Mouse (Mus musculus) limb, embryonic 15.5 days (tissue): ENCODE results near the gene Igfbp4. TPM values are rescaled to one million over a fixed set of nuclear protein-coding genes. Genes with fewer than 3 reads are reported as not detected.

Experiments used
- ATAC-seq: fragments of 200-750 bp; cut with Nextera tagmentation; 2 replicates; pipeline ENCODE4 v1.8.0; 2017; ENCODE audit warnings: low read depth, moderate TSS enrichment; ENCODE audit not compliant: insufficient number of reproducible peaks, low FRiP score, low TSS enrichment
- H3K27ac ChIP-seq: fragments of 300-500 bp; sonication (generic); 2 replicates; pipeline ENCODE4 v1.5.1; 2015; ENCODE audit warnings: moderate library complexity, mild to moderate bottlenecking, inconsistent platforms
- H3K27me3 ChIP-seq: fragments of 300-500 bp; sonication (generic); 2 replicates; pipeline ENCODE4 v1.6.1; 2015; ENCODE audit warnings: inconsistent platforms
- H3K36me3 ChIP-seq: fragments of 300-500 bp; sonication (generic); 2 replicates; pipeline ENCODE4 v1.6.1; 2015; ENCODE audit warnings: inconsistent platforms
- H3K4me1 ChIP-seq: fragments of 300-500 bp; sonication (generic); 2 replicates; pipeline ENCODE4 v1.6.1; 2015; ENCODE audit warnings: inconsistent platforms
- H3K4me2 ChIP-seq: fragments of 300-500 bp; sonication (generic); 2 replicates; pipeline ENCODE4 v1.6.1; 2015; ENCODE audit warnings: mild to moderate bottlenecking, inconsistent platforms
- H3K4me3 ChIP-seq: fragments of 300-500 bp; sonication (generic); 2 replicates; pipeline ENCODE4 v1.5.1; 2015; ENCODE audit warnings: mild to moderate bottlenecking, inconsistent platforms
- H3K9ac ChIP-seq: fragments of 300-500 bp; sonication (generic); 2 replicates; pipeline ENCODE4 v1.6.1; 2015; ENCODE audit warnings: inconsistent platforms
- H3K9me3 ChIP-seq: fragments of 300-500 bp; sonication (generic); 2 replicates; pipeline ENCODE4 v1.6.1; 2016; ENCODE audit warnings: inconsistent platforms
- WGBS: fragments of 180-500 bp; shearing (Covaris S2); methylation state at CpG from one replicate; pipeline ENCODE4 v1.1.7; 2015; 5-methylcytosine and 5-hydroxymethylcytosine counted together
- polyA plus RNA-seq: library from polyadenylated mRNA; unstranded; fragments of >200 nt; fragmentation: Nextera tagmentation; extraction: Ambion mirVana; gene quantifications from 2 replicates; pipeline ENCODE4 v1.2.1, GENCODE M21; 2015

Igfbp4 gene
- polyA plus RNA-seq: 1,243 and 1,296 TPM in 2 replicates

DNA sequence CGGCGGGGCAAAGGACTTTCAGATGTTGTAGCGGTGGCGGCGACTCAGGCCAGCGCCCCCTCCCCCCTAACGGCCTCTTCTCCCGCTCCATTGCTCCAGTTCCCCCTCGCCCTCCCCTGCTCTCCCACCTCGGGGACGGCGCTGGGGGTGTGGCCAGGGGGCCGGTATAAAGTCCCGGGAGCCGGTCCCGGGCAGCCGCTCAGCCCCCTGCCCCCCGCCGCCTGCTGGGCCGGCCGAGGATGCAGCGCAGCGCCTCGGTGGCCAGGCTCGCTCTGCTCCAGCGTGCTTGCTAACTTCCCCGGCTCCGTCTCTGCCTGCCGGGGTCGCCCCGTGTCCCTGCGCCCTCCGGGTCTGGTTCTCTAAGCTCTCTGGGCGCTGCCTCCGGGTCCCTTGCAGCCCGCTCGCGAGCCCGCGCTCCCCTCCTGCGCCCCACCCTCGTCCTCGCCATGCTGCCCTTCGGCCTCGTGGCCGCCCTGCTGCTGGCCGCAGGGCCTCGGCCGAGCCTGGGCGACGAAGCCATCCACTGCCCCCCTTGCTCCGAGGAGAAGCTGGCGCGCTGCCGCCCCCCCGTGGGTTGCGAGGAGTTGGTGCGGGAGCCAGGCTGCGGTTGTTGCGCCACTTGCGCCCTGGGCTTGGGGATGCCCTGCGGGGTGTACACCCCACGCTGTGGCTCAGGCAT is at the start of gene Igfbp4:
Gene Igfbp4, plus strand, starts transcription at position 194 of the 679 bp plus-strand sequence.
- H3K4me1 ChIP-seq: peaks cover 40% of the 10 kb centered on the region
- peak; percentile 84 for ATAC-seq

DNA sequence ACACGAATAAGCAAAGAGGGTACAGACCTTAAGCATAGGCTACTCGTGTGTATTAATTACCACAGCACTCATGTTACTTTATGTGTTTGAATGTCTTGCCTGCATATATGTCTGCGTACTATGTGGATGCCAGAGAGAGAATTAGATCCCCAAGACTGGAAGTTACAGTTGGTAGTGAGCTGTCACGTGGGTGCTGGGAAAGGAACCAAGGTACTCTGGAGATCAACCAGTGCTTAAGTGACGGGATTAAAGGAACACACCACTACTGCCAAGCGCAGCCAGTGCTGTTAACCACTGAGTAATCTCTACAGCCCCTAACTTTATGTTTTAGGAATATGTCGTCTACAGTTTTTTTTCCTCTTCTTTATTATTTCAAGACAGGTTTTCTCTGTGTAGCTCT is 45.1 kb upstream of the Igfbp4 start:
- Histone ChIP-seq H3K4me2 (no peak overlapping the region), H3K4me1 (no peaks in the 10 kb centered on the region), H3K27me3 (no peaks in the 10 kb centered on the region), H3K9me3 (no peaks in the 10 kb centered on the region), H3K27ac (no peak overlapping the region), H3K9ac (no peak overlapping the region), H3K4me3 (no peak overlapping the region), H3K36me3 (peaks cover 87% of the 10 kb centered on the region)
- 94% methylated on average over 7 of the region's 7 CpGs for WGBS
- ATAC-seq: no peak

More for the DNA sequence above, at the start of gene Igfbp4:
- peak within 1 kb of the TSS; percentile 97 for H3K9ac ChIP-seq
- peak within 1 kb of the TSS; percentile 94 for H3K27ac ChIP-seq
- H3K4me3 ChIP-seq: peak within 1 kb of the TSS; percentile 81
- H3K4me2 ChIP-seq: peak within 1 kb of the TSS; percentile 82
- H3K27me3 ChIP-seq: no peaks in the 10 kb centered on the region
- H3K36me3 ChIP-seq: no peaks in the 10 kb centered on the region
- H3K9me3 ChIP-seq: no peaks in the 10 kb centered on the region
- under 1% methylated on average over 63 of the region's 63 CpGs for WGBS

DNA sequence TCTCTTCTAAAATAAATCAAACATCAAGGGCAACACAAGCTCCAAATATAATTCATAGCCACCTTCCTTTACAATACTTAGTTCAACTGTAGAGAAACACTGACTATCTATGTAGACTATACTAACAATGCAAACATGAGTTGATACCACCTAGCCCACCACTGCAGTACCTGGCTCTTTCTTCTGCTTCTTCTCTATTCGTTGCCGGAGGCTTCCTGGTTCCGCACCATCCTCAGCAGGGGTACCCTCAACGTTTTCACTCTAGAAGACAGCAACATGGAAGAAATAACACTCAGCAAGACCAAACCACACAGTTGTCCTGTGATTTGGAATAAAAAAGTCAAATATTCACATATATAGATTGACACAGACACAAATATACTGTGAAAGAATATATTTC is 43.4 kb upstream of the Igfbp4 start:
- H3K27me3 ChIP-seq: no peaks in the 10 kb centered on the region
- no peak for ATAC-seq
- 91% methylated on average over 4 of the region's 4 CpGs for WGBS
- H3K9ac ChIP-seq: no peak overlapping the region
- no peak overlapping the region for H3K27ac ChIP-seq
- no peak overlapping the region for H3K4me2 ChIP-seq
- H3K36me3 ChIP-seq: peaks cover 90% of the 10 kb centered on the region
- no peak overlapping the region for H3K4me3 ChIP-seq
- H3K4me1 ChIP-seq: no peaks in the 10 kb centered on the region
- no peaks in the 10 kb centered on the region for H3K9me3 ChIP-seq

DNA sequence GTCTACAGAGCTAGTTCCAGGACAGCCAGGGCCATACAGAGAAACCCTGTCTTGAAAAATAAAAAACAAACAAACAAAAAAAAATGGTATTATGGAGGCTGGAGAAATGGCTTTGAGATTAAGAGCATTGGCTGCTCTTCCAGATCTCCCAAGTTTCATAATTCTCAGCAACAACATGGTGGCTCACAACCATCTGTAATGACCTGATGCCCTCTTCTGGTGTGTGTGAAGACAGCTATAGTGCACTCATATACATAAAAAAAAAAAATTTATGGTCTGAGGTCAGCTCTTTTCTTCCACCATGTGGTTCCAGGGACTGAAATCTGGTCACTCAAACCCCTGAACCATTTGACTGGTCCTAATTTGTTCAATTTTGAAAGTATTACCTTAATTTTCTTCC is 42.3 kb upstream of the Igfbp4 start:
- Histone ChIP-seq H3K27ac (no peak overlapping the region), H3K9ac (no peak overlapping the region), H3K36me3 (peaks cover 87% of the 10 kb centered on the region), H3K4me2 (no peak overlapping the region), H3K4me3 (no peak overlapping the region), H3K4me1 (no peaks in the 10 kb centered on the region), H3K9me3 (no peaks in the 10 kb centered on the region), H3K27me3 (no peaks in the 10 kb centered on the region)
- no peak for ATAC-seq

DNA sequence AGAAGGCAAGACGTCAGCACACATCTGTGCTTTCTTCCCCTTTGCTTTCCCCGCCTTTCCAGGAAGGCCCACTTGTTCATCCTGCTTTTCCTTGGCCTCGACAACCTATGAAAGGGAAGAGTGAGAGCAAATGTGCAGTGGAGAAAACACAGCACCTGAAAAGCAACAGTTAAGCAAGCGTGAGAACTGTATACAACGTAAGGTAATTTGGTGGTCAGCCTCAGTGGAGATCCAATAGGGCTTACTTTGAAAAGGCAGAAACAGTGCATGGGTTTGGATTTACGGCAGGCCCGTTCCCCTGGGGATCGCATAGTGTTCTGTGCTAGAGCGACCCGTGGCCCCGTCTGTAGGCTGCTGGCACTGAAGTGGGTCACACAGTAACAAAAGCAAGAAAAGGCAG is 41.8 kb upstream of the Igfbp4 start:
- no peak for ATAC-seq
- no peak overlapping the region for H3K4me3 ChIP-seq
- 83% methylated on average over 11 of the region's 11 CpGs for WGBS
- no peak overlapping the region for H3K9ac ChIP-seq
- H3K27ac ChIP-seq: no peak overlapping the region
- no peak overlapping the region for H3K4me2 ChIP-seq
- H3K27me3 ChIP-seq: no peaks in the 10 kb centered on the region
- peaks cover 87% of the 10 kb centered on the region for H3K36me3 ChIP-seq
- H3K4me1 ChIP-seq: no peaks in the 10 kb centered on the region
- no peaks in the 10 kb centered on the region for H3K9me3 ChIP-seq

DNA sequence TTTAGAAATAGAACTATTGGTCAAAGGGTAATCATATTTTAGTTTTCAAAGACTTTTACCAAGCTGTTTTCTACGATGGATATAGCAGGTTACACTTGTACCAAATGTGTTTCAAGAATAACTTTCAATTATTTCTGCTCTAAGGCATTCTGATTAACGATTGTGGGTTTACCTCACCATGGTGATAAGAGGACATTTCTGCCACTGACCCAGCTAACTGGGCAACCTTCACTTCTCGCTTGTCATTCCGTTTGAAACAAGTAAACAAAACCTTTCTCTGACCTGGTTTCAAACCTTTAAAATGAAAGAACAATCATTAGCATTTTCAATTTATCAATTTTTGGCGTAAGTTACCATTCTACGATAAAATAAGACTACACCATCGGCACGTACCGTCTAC is 34.3 kb upstream of the Igfbp4 start:
- H3K4me3 ChIP-seq: no peak overlapping the region
- H3K27me3 ChIP-seq: no peaks in the 10 kb centered on the region
- H3K4me1 ChIP-seq: no peaks in the 10 kb centered on the region
- no peak overlapping the region for H3K9ac ChIP-seq
- no peaks in the 10 kb centered on the region for H3K9me3 ChIP-seq
- 94% methylated on average over 9 of the region's 9 CpGs for WGBS
- H3K4me2 ChIP-seq: no peak overlapping the region
- ATAC-seq: no peak
- H3K27ac ChIP-seq: no peak overlapping the region
- peaks cover 58% of the 10 kb centered on the region for H3K36me3 ChIP-seq

DNA sequence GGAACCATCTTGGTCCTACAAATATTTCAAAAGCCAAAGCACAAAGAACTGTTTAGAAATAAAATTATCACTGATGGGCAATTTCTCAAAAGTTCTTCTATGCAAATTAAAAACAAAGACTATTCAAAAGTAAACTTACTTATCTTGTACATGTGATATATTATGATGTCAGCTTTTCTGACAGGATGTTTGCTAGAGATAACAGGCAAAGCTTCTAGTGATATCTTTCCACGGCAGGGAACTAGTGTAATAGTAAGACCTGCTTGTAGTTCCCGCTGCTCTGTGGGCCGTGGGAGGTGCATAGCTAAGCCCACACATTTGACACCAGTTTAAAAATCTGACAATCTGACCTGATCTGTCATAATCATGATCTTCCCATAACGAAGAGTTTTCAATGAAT is 30.9 kb upstream of the Igfbp4 start:
- no peaks in the 10 kb centered on the region for H3K9me3 ChIP-seq
- H3K27ac ChIP-seq: no peak overlapping the region
- no peak overlapping the region for H3K9ac ChIP-seq
- H3K27me3 ChIP-seq: no peaks in the 10 kb centered on the region
- ATAC-seq: no peak
- H3K36me3 ChIP-seq: peaks cover 64% of the 10 kb centered on the region
- WGBS: 86% methylated on average over 4 of the region's 4 CpGs
- no peak overlapping the region for H3K4me3 ChIP-seq
- H3K4me2 ChIP-seq: no peak overlapping the region
- H3K4me1 ChIP-seq: no peaks in the 10 kb centered on the region

DNA sequence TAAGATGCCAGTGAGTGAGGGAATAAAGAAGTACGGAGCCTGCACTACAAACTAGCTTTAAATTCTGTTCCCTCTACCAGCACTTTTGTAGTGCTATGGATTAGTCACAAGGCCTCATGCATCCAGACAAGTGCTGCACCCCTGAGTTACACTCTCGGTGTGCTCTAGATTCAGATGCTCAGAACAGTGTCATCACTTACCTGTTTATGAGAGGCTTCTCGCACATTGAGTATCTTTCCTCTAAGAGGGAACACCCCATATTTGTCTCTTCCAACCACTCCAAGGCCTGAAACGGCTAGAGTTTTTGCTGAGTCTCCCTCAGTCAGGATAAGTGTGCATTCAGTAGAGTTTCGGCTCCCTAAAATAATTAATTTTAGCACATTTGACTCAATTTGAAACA is 30.3 kb upstream of the Igfbp4 start:
- ATAC-seq: no peak
- peaks cover 65% of the 10 kb centered on the region for H3K36me3 ChIP-seq
- no peaks in the 10 kb centered on the region for H3K27me3 ChIP-seq
- no peak overlapping the region for H3K4me3 ChIP-seq
- 95% methylated on average over 5 of the region's 5 CpGs for WGBS
- no peaks in the 10 kb centered on the region for H3K4me1 ChIP-seq
- no peak overlapping the region for H3K9ac ChIP-seq
- H3K9me3 ChIP-seq: no peaks in the 10 kb centered on the region
- H3K27ac ChIP-seq: no peak overlapping the region
- no peak overlapping the region for H3K4me2 ChIP-seq

DNA sequence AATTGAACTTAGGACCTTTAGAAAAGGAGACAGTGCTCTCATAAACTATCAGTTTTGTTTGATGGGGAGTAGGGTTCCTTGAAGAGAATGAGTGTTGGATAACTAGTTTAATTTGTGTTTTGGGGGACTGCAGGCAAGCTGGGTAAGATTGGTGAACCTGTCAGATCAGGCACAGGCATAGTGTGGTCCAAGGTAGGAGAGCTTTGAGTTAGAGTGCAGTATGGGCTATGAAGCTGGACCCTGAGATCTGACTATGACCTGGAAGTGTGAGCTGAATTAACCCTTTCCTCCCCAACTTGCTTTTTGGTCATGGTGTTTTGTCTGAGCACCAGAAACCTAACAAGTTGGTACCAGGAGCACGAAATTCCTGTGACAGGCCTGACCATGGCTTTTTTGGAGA is 27.2 kb upstream of the Igfbp4 start:
- WGBS: 98% methylated on average over 1 of the region's 1 CpGs
- Histone ChIP-seq H3K9me3 (no peaks in the 10 kb centered on the region), H3K9ac (no peak overlapping the region), H3K36me3 (peaks cover 73% of the 10 kb centered on the region), H3K4me3 (no peak overlapping the region), H3K27me3 (no peaks in the 10 kb centered on the region), H3K4me2 (no peak overlapping the region), H3K27ac (no peak overlapping the region), H3K4me1 (no peaks in the 10 kb centered on the region)
- no peak for ATAC-seq

DNA sequence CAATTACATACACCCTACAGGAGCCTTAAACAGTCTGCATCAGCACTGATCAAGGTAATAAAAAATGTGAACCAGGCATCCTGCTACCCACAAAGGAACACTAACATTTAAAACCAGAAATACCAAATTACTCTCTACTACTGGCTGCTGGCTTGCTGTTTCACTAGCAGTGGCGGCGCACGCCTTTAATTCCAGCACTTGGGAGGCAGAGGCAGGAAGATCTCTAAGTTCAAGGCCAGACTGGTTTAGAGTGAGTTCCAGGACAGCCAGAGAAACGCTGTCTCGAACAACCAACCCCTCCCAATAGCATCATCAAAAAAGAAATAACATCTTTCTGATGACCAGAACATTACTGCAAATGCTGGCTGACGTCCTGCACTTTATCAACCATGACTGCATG is 21.2 kb upstream of the Igfbp4 start:
- peaks cover 43% of the 10 kb centered on the region for H3K36me3 ChIP-seq
- no peak overlapping the region for H3K4me2 ChIP-seq
- no peak overlapping the region for H3K9ac ChIP-seq
- no peak for ATAC-seq
- no peak overlapping the region for H3K4me3 ChIP-seq
- no peak overlapping the region for H3K27ac ChIP-seq
- H3K4me1 ChIP-seq: peaks cover 19% of the 10 kb centered on the region
- WGBS: 88% methylated on average over 6 of the region's 6 CpGs
- no peaks in the 10 kb centered on the region for H3K9me3 ChIP-seq
- H3K27me3 ChIP-seq: no peaks in the 10 kb centered on the region

DNA sequence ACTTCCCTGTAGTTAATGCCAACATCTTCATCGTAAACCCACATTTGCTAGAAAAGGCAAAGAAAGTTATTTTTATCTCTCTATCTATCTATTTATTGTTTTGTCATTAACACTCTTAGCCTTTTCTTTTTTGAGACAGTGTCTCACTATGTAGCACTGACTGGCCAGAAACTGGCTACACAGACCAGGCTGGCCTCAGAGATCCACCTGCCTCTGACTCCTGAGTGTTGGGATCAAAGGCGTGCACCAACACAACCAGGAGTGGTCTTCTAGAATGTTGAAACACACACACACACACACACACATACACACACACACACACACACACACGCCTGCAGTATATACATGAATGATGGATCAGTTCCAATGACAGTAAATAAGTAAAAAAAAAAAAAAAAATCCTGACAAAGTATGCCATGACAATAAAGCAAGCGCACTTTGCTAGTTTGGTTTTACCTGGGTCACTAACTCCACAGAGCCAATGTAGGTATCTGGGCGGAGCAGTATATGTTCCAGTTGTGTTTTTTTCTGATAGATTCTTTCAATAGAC is 18.6 kb upstream of the Igfbp4 start:
- H3K4me3 ChIP-seq: peak overlapping the region; percentile 68
- H3K4me2 ChIP-seq: peak overlapping the region; percentile 71
- H3K9ac ChIP-seq: no peak overlapping the region
- peaks cover 24% of the 10 kb centered on the region for H3K36me3 ChIP-seq
- no peak for ATAC-seq
- no peaks in the 10 kb centered on the region for H3K27me3 ChIP-seq
- peaks cover 20% of the 10 kb centered on the region for H3K4me1 ChIP-seq
- no peaks in the 10 kb centered on the region for H3K9me3 ChIP-seq
- WGBS: 82% methylated on average over 5 of the region's 5 CpGs
- no peak overlapping the region for H3K27ac ChIP-seq

DNA sequence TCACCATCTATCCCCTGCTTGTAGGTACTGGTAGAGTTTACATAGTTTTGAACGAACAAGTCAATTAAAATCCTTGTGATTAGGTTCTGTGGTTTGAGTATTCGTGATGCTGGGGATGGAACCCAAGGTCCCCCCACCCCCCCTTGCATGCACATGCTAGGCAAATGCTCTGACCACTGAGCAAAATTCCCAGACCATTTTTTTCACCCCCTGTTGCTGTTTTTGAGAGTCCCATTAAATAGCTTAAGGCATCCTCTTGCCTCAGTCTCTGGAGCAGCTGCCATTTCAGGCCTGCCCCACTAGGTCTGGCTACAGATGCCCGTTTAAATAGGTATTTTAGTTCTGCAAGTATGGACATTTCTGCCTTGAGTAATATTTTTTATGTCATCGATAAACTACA is 17.9 kb upstream of the Igfbp4 start:
- H3K4me3 ChIP-seq: peak overlapping the region; percentile 68
- 3% methylated on average over 4 of the region's 4 CpGs for WGBS

More for the DNA sequence above, 17.9 kb upstream of the Igfbp4 start:
- Histone ChIP-seq H3K27ac (no peak overlapping the region), H3K9ac (peak overlapping the region; percentile 55), H3K4me2 (peak overlapping the region; percentile 71), H3K27me3 (no peaks in the 10 kb centered on the region), H3K36me3 (peaks cover 18% of the 10 kb centered on the region), H3K4me1 (peaks cover 20% of the 10 kb centered on the region), H3K9me3 (no peaks in the 10 kb centered on the region)
- no peak for ATAC-seq
